Mouse (Mus musculus): Measurements from ENCODE around the gene Gpr18. TPM values are rescaled to one million over a fixed set of nuclear protein-coding genes. Genes with fewer than 3 reads are reported as not detected.
"Not testable (repeated sequence)": the region's sequence is repeated elsewhere in the genome, so short reads cannot be mapped to it uniquely, and the experiment has no call there.

Gpr18 gene
- polyA plus RNA-seq, 1 experiment: 91.9 TPM

DNA sequence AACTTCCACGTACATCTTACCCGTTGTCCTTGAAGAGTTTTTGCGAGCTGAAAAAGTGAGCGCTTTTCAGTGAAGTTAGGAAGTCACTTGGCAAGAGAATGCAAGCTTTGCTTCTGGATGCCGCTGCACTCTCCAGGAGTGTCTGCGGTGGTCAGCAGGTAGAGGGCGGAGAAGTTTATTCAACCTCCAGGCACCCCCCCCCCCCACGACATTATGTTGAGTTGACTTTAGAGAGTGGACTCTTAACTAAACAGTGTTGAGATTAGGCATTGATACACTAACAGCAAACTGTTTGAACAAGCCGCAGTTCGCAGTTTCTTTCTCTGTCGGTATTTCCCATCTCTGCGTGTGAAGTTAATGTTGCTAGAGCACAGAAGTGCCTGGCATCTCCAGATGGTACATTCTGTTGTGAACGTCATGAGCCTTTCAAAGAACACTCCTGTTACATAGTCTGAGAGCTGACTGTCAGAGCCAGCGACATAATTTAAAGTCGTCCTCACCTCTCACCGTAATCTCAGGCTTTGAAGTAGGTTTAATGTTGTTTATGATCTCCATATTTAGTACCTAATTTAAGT is 36.2 kb downstream of the Gpr18 start:
- peak overlapping the region; percentile 73 for H3K4me3 ChIP-seq (ENCODE audit: extremely low read depth, insufficient read depth, insufficient read length)
- H3K27ac ChIP-seq (ENCODE audit: insufficient read depth, low read length): peak overlapping the region; percentile 88
- H3K4me1 ChIP-seq (ENCODE audit: control insufficient read depth, insufficient read depth, insufficient read length): peaks cover 37% of the 10 kb centered on the region; the same call in 1 of the 2 replicates
- no peak for TF ChIP-seq CTCF (IDR thresholded peaks at IDR 0.05; ENCODE audit: extremely low read depth, insufficient read depth, insufficient read length, insufficient replicate concordance)
- TF ChIP-seq POLR2A (IDR thresholded peaks at IDR 0.05; ENCODE audit: low read depth, low read length): no peak; the same call in 1 of the 2 replicates
- no peak for DNase-seq (ENCODE audit: low read depth in 1 of 2, low spot score in 2 of 2)
- 10% methylated on average over 16 of the region's 16 CpGs for WGBS
- H3K36me3 ChIP-seq (ENCODE audit: control insufficient read depth, insufficient read depth, low read length): no peaks in the 10 kb centered on the region
- H3K27me3 ChIP-seq (ENCODE audit: control insufficient read depth, insufficient read depth, low read length): no peaks in the 10 kb centered on the region

DNA sequence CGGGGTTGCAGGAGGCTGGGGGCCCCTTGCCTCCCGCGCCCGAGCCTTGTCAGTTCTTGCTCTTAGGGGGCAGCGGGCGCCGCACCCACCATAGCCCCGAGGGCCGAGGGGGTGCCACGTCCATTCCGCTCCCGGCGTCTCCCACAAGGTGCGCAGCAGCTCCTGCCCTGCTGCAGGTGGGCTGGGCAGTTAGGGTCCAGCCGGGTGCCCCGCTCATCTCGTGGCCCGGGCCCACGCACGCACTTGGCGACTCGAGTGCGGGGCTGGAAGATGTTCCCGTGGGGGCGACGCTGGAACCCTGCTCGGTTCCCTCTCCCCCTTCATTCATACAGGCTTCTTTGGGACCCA is 36.7 kb downstream of the Gpr18 start:
- WGBS: under 1% methylated on average over 27 of the region's 27 CpGs
- TF ChIP-seq CTCF (IDR thresholded peaks at IDR 0.05; ENCODE audit: extremely low read depth, insufficient read depth, insufficient read length, insufficient replicate concordance) (no peak), POLR2A (IDR thresholded peaks at IDR 0.05; ENCODE audit: low read depth, low read length) (no peak)
- H3K27ac ChIP-seq (ENCODE audit: insufficient read depth, low read length): peak overlapping the region; percentile 88
- H3K4me1 ChIP-seq (ENCODE audit: control insufficient read depth, insufficient read depth, insufficient read length): peaks cover 38% of the 10 kb centered on the region
- DNase-seq (ENCODE audit: low read depth in 1 of 2, low spot score in 2 of 2): no peak
- H3K27me3 ChIP-seq (ENCODE audit: control insufficient read depth, insufficient read depth, low read length): no peaks in the 10 kb centered on the region
- no peaks in the 10 kb centered on the region for H3K36me3 ChIP-seq (ENCODE audit: control insufficient read depth, insufficient read depth, low read length)
- peak overlapping the region; percentile 73 for H3K4me3 ChIP-seq (ENCODE audit: extremely low read depth, insufficient read depth, insufficient read length)

DNA sequence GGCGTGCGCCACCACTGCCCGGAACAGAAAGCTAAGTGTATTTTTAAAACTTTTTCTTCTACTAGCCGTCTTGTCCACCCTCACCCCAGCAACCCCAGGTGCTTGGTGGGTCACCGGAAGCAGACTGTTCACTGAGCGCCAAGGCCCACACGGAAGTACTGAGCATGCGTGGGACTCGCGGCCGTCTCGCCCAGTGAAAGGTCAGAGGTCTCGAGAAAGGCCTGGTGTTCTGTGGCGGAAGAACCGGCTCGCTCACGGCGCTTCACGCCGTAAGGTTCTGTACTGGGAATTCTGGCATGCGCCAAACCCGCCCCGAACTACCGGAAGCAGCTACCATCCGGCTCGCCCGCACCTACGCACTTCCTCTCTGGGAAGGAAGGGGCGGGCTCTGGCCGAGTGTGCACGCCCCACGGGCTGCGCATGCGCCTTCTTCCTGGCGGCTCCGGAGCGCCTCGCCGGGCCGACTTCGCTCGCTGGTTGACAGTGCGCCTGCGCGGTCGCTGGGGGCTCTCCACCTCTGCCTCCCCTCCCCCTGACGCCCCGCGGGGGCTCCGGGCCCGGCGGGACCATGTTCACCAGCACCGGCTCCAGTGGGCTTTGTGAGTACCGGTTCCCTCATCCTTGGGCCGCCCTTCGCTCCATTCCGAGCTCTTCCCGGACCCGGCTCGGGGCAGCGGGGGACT is 37.3 kb downstream of the Gpr18 start, which contains the start of gene Ubac2:
Gene Ubac2, plus strand, starts transcription at position 445 of the 683 bp plus-strand sequence.
- peak within 1 kb of the TSS; percentile 99 for H3K27ac ChIP-seq (ENCODE audit: insufficient read depth, low read length)
- DNase-seq (ENCODE audit: low read depth in 1 of 2, low spot score in 2 of 2): peak; percentile 95 to 98
- no peaks in the 10 kb centered on the region for H3K27me3 ChIP-seq (ENCODE audit: control insufficient read depth, insufficient read depth, low read length)
- TF ChIP-seq CTCF (IDR thresholded peaks at IDR 0.05; ENCODE audit: extremely low read depth, insufficient read depth, insufficient read length, insufficient replicate concordance) (no peak), POLR2A (IDR thresholded peaks at IDR 0.05; ENCODE audit: low read depth, low read length) (peak; percentile 81)
- H3K4me1 ChIP-seq (ENCODE audit: control insufficient read depth, insufficient read depth, insufficient read length): peaks cover 40% of the 10 kb centered on the region
- peak within 1 kb of the TSS; percentile 73 for H3K4me3 ChIP-seq (ENCODE audit: extremely low read depth, insufficient read depth, insufficient read length)
- no peaks in the 10 kb centered on the region for H3K36me3 ChIP-seq (ENCODE audit: control insufficient read depth, insufficient read depth, low read length)
- WGBS: under 1% methylated on average over 60 of the region's 61 CpGs

DNA sequence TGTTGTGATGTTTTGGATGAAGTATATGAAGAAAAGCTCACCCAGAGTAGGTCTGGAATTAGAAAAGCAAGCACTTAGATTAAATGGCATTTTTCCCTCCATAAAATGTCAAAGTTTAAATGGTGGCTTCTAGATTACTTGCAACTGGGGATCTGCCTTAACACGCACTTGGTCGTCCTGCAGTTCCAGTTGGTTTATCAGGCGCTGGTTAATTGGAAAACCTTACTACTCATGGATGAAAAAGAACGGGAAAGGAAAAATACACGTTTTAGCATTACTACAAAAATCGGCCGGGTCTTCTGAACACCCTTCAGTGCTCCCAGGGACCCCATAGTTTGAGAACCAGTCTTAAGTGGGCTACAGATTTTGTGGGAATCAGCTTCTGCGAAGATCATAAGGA is 37.9 kb downstream of the Gpr18 start:
- Histone ChIP-seq H3K4me1 (ENCODE audit: control insufficient read depth, insufficient read depth, insufficient read length) (peaks cover 36% of the 10 kb centered on the region), H3K27me3 (ENCODE audit: control insufficient read depth, insufficient read depth, low read length) (no peaks in the 10 kb centered on the region), H3K36me3 (ENCODE audit: control insufficient read depth, insufficient read depth, low read length) (no peaks in the 10 kb centered on the region), H3K4me3 (ENCODE audit: extremely low read depth, insufficient read depth, insufficient read length) (peak overlapping the region; percentile 27), H3K27ac (ENCODE audit: insufficient read depth, low read length) (peak overlapping the region; percentile 99; the same call in 1 of the 2 replicates)
- TF ChIP-seq CTCF (IDR thresholded peaks at IDR 0.05; ENCODE audit: extremely low read depth, insufficient read depth, insufficient read length, insufficient replicate concordance): no peak
- TF ChIP-seq POLR2A (IDR thresholded peaks at IDR 0.05; ENCODE audit: low read depth, low read length): no peak
- WGBS: 54% methylated on average over 8 of the region's 8 CpGs
- no peak for DNase-seq (ENCODE audit: low read depth in 1 of 2, low spot score in 2 of 2)

DNA sequence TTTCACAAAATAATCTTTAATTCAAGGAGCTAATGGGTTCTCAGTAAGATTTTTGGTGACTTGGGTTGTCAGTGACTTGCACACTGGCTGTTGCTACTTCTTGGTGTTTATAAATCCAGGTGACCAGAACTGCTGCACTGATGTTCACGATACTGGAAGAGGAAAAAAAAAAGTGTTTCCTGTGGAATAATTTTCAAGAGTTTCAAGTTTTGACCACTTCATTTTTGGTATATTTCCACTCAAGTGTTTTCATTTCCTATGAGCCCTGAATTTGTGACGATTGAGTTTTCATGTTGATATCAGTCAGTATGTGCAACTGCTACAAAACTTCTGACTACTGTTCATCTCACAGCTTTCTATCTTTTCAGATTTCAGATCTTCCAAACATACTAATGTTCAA is 38.7 kb downstream of the Gpr18 start:
- Histone ChIP-seq H3K4me1 (ENCODE audit: control insufficient read depth, insufficient read depth, insufficient read length) (peaks cover 32% of the 10 kb centered on the region), H3K27ac (ENCODE audit: insufficient read depth, low read length) (no peak overlapping the region), H3K27me3 (ENCODE audit: control insufficient read depth, insufficient read depth, low read length) (no peaks in the 10 kb centered on the region), H3K36me3 (ENCODE audit: control insufficient read depth, insufficient read depth, low read length) (no peaks in the 10 kb centered on the region), H3K4me3 (ENCODE audit: extremely low read depth, insufficient read depth, insufficient read length) (no peak overlapping the region)
- DNase-seq (ENCODE audit: low read depth in 1 of 2, low spot score in 2 of 2): no peak
- 33% methylated on average over 2 of the region's 2 CpGs for WGBS
- TF ChIP-seq CTCF (IDR thresholded peaks at IDR 0.05; ENCODE audit: extremely low read depth, insufficient read depth, insufficient read length, insufficient replicate concordance): no peak
- no peak for TF ChIP-seq POLR2A (IDR thresholded peaks at IDR 0.05; ENCODE audit: low read depth, low read length)

DNA sequence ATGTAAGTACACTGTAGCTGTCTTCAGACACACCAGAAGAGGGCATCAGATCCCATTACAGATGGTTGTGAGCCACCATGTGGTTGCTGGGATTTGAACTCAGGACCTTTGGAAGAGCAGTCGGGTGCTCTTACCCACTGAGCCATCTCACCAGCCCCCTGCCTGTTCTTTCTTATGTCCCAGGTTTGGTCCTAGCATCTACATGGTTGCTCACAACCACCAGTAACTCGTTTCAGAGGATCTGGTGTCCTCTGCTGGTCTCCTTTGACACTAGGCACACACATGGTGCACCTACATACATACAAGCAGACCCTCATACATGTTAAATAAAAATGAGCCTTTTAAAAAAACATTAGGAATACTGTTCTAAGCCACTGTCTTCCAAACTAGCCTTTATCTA is 39.4 kb downstream of the Gpr18 start:
- H3K27ac ChIP-seq (ENCODE audit: insufficient read depth, low read length); H3K36me3 ChIP-seq (ENCODE audit: control insufficient read depth, insufficient read depth, low read length); H3K4me3 ChIP-seq (ENCODE audit: extremely low read depth, insufficient read depth, insufficient read length); H3K27me3 ChIP-seq (ENCODE audit: control insufficient read depth, insufficient read depth, low read length); DNase-seq (ENCODE audit: low read depth in 1 of 2, low spot score in 2 of 2): not testable (repeated sequence)
- peaks cover 31% of the 10 kb centered on the region for H3K4me1 ChIP-seq (ENCODE audit: control insufficient read depth, insufficient read depth, insufficient read length)
- WGBS: 66% methylated on average over 2 of the region's 2 CpGs

DNA sequence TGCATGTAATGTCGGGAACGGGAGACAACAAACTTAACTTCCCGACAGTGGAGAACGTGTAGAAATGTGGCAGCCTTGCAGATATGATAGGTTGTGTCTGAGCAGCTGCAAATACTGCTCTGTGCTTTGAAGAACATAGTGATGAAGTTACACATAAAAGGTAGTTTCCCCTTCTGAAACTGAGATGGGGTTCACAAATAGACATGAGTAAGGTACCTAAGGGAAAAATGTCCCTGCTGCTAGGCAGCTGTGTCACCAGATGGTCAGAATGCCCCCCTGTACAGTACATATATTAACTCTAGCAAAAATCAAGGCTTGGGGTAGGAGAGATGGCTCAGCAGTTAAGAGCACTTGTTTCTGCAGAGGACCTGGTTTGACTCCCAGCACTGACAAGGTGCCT is 41.9 kb downstream of the Gpr18 start:
- Histone ChIP-seq H3K4me3 (ENCODE audit: extremely low read depth, insufficient read depth, insufficient read length) (no peak overlapping the region), H3K27me3 (ENCODE audit: control insufficient read depth, insufficient read depth, low read length) (no peaks in the 10 kb centered on the region), H3K36me3 (ENCODE audit: control insufficient read depth, insufficient read depth, low read length) (no peaks in the 10 kb centered on the region), H3K27ac (ENCODE audit: insufficient read depth, low read length) (peak overlapping the region; percentile 77), H3K4me1 (ENCODE audit: control insufficient read depth, insufficient read depth, insufficient read length) (peaks cover 18% of the 10 kb centered on the region)
- WGBS: 78% methylated on average over 4 of the region's 4 CpGs
- no peak for DNase-seq (ENCODE audit: low read depth in 1 of 2, low spot score in 2 of 2)
- TF ChIP-seq POLR2A (IDR thresholded peaks at IDR 0.05; ENCODE audit: low read depth, low read length) (no peak), CTCF (IDR thresholded peaks at IDR 0.05; ENCODE audit: extremely low read depth, insufficient read depth, insufficient read length, insufficient replicate concordance) (no peak)
